Mouse (Mus musculus): ENCODE data around the gene Bcs1l. TPM values are rescaled to one million over a fixed set of nuclear protein-coding genes. Genes with fewer than 3 reads are reported as not detected.

The Bcs1l gene
- polyA plus RNA-seq, 1 experiment from 2014 or later = 15.9 TPM

- Histone ChIP-seq H3K27ac (replicated peaks; ENCODE audit: low read depth, low read length) (no peak overlapping the region), H3K36me3 (ENCODE audit: control insufficient read depth, insufficient read depth, low read length) (no peaks in the 10 kb centered on the region), H3K9ac (ENCODE audit: low read length) (no peak overlapping the region), H3K4me2 (ENCODE audit: low read depth, severe bottlenecking) (no peak overlapping the region), H3K27me3 (ENCODE audit: control insufficient read depth, insufficient read depth, low read length) (no peaks in the 10 kb centered on the region), H3K9me3 (ENCODE audit: control insufficient read depth, low read length) (no peaks in the 10 kb centered on the region), H3K4me1 (ENCODE audit: control insufficient read depth, insufficient read depth, low read length) (no peaks in the 10 kb centered on the region), H3K4me3 (ENCODE audit: low read depth, low read length) (no peak overlapping the region)
- 47% methylated on average over 7 of the region's 7 CpGs for WGBS
- DNase-seq (ENCODE audit: low spot score) = no peak
- ATAC-seq (ENCODE audit: insufficient number of reproducible peaks, low FRiP score, low TSS enrichment, low read depth) = no peak
Observed at GRCm38 (mm10) chr1:74628001-74628400, 39.9 kb downstream of the Bcs1l start.

GRCm38 (mm10) chr1:74632734-74633133 is 44.6 kb downstream of the Bcs1l start:
- Histone ChIP-seq H3K4me3 (ENCODE audit: low read depth, low read length) (no peak overlapping the region), H3K27ac (replicated peaks; ENCODE audit: low read depth, low read length) (no peak overlapping the region), H3K36me3 (ENCODE audit: control insufficient read depth, insufficient read depth, low read length) (no peaks in the 10 kb centered on the region), H3K27me3 (ENCODE audit: control insufficient read depth, insufficient read depth, low read length) (no peaks in the 10 kb centered on the region), H3K9me3 (ENCODE audit: control insufficient read depth, low read length) (no peaks in the 10 kb centered on the region), H3K4me2 (ENCODE audit: low read depth, severe bottlenecking) (no peak overlapping the region), H3K9ac (ENCODE audit: low read length) (no peak overlapping the region), H3K4me1 (ENCODE audit: control insufficient read depth, insufficient read depth, low read length) (no peaks in the 10 kb centered on the region)
- ATAC-seq (ENCODE audit: insufficient number of reproducible peaks, low FRiP score, low TSS enrichment, low read depth) (no peak), DNase-seq (ENCODE audit: low spot score) (no peak)
- WGBS = 82% methylated on average over 4 of the region's 4 CpGs

Small RNA genes within 50 kb of the gene (microRNA-seq; reads per million reads assigned to microRNA genes)
- not detected for gene Gm25035

Other genes with a start within 250 kb of the Bcs1l start
- gene Catip, start 226.2 kb upstream of the Bcs1l start, polyA plus RNA-seq (2014; fragmentation: Nextera tagmentation; extraction: Ambion mirVana) = 0.25 and 0.79 TPM in 2 replicates
- 1.0 and 1.8 TPM in 2 replicates for gene Slc11a1, start 213.1 kb upstream of the Bcs1l start, polyA plus RNA-seq (2014; fragmentation: Nextera tagmentation; extraction: Ambion mirVana)
- 74.7 and 75.8 TPM in 2 replicates for gene Ctdsp1, start 196.8 kb upstream of the Bcs1l start, polyA plus RNA-seq (2014; fragmentation: Nextera tagmentation; extraction: Ambion mirVana)
- gene Vil1, start 178.9 kb upstream of the Bcs1l start, polyA plus RNA-seq (2014; fragmentation: Nextera tagmentation; extraction: Ambion mirVana) = 0.16 and 0.18 TPM in 2 replicates
- gene Cnot9, start 82.2 kb upstream of the Bcs1l start, polyA plus RNA-seq (2014; fragmentation: Nextera tagmentation; extraction: Ambion mirVana) = 113 and 120 TPM in 2 replicates
- gene Plcd4, start 45.4 kb upstream of the Bcs1l start, polyA plus RNA-seq (2014; fragmentation: Nextera tagmentation; extraction: Ambion mirVana) = 0.53 and 0.79 TPM in 2 replicates
- gene Usp37, start 44.0 kb upstream of the Bcs1l start, polyA plus RNA-seq (2014; fragmentation: Nextera tagmentation; extraction: Ambion mirVana) = 46.4 and 52.2 TPM in 2 replicates
- gene Zfp142, start within 50 bp of the Bcs1l start, polyA plus RNA-seq (2014; fragmentation: Nextera tagmentation; extraction: Ambion mirVana) = 10.2 and 11.6 TPM in 2 replicates
- 8.8 and 9.2 TPM in 2 replicates for gene Rnf25, start 13.1 kb downstream of the Bcs1l start, polyA plus RNA-seq (2014; fragmentation: Nextera tagmentation; extraction: Ambion mirVana)
- gene Stk36, start 13.2 kb downstream of the Bcs1l start, polyA plus RNA-seq (2014; fragmentation: Nextera tagmentation; extraction: Ambion mirVana) = 13.6 and 16.1 TPM in 2 replicates
- 42.4 and 51.5 TPM in 2 replicates for gene Ttll4, start 73.5 kb downstream of the Bcs1l start, polyA plus RNA-seq (2014; fragmentation: Nextera tagmentation; extraction: Ambion mirVana)
- 16.0 and 19.8 TPM in 2 replicates for gene Cyp27a1, start 125.3 kb downstream of the Bcs1l start, polyA plus RNA-seq (2014; fragmentation: Nextera tagmentation; extraction: Ambion mirVana)
- gene Prkag3, start 160.9 kb downstream of the Bcs1l start, polyA plus RNA-seq (2014; fragmentation: Nextera tagmentation; extraction: Ambion mirVana) = not detected in 2 replicates
- gene Wnt6, start 183.6 kb downstream of the Bcs1l start, polyA plus RNA-seq (2014; fragmentation: Nextera tagmentation; extraction: Ambion mirVana) = 21.2 and 27.4 TPM in 2 replicates
- 1.4 and 1.6 TPM in 2 replicates for gene Wnt10a, start 203.2 kb downstream of the Bcs1l start, polyA plus RNA-seq (2014; fragmentation: Nextera tagmentation; extraction: Ambion mirVana)

Measured in limb, embryonic 11.5 days (tissue).